Mouse (Mus musculus): ENCODE measurements around the gene Col11a2.
"Not testable (repeated sequence)": the region's sequence is repeated elsewhere in the genome, so short reads cannot be mapped to it uniquely, and the experiment has no call there.

Gene Col11a2

DNA sequence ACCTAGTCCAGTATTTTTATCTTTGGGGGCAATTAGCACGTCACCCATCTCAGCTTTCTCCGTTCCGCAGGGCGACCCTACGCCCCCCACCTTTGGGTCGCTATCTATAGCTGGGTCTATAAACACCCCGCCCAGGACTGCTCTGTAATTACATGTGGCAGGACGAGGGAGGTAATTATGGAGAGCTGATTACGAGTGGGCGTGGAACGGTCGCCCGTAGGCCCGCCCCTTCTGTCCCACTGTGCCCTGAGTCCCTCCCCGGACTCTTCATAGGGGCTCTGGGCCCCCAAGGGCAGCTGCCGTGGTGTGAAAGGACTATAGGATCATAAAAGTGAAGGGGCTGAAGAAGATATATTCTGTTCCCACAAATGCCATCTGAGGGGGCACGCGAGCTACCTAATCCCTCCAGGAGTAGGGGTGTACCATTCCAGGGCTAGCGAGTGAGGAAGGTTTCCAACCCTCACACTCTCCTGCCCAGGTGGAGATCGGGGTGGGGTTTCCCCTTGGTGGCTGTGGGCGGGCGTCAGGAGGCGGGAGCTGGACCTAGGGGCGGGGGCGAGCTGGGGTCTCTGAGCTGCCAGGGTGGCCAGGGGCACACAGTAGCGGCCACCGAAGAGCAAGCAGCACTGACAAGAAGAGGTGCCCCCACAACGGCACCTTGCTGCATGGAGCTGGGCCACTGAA lies at the start of gene Col11a2:
Gene Col11a2 (plus strand): TSS at position 560 of the 684 bp plus-strand sequence.
- no peak for DNase-seq (ENCODE audit: low spot score)

DNA sequence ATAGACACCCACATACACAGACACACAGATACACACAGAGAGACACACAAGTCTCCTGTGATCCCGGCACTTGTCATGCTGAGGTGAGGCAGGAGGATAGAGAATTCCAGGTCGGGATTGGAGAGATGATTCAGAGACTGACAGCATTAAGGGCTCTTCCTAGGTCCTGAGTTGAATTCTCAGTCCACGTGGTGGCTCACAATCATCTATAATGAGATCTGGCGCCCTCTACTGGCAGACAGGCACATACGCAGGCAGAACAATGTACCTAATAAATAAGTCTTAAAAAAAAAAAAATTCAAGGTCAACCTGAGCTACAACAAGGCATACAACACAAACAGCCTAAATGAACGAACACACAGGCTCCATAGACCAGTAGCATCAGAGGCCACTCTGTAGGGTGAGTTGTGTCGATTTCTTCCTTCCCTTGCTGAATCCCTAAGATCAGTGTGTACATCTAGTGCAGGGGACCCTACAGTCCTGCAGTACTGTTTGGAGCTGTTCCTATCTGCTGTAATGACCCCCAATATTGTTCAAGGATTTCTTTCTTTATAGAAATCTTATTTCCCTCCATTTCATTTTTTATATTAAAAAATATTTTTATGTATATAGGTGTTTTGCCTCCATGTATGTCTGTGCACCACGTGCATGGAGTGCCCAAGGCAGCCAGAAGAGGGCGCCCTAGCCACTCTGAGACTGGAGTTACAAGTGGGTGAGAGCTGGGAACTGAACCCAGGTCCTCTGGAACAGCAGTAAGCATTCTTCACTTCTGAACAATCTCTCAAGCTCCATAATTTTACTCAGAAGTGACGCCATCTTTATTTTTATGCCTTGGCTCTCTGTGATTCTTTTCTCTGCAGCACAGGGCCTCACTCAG lies 47.2 kb upstream of the Col11a2 start:
- DNase-seq (ENCODE audit: low spot score) = peak; percentile 38

DNA sequence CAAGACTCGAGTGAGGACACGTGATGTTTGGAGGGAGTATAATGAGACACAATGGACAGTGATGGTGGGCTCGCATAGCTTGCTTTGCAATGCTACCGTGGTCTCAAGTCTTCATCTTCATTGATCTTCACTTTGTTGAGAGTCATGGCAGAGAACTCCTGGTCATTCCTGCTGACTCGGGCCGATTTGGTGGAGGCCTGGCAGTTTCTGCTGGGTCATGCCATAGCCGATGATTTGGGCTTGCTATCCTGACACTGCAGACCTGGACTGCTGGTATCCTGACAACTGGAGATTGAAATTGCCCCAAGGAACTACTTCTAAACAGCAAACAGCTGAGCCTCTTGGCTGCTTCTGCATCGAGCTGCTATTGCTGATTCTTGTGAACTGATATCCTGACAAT lies 44.3 kb upstream of the Col11a2 start:
- DNase-seq (ENCODE audit: low spot score) = no peak

- DNase-seq (ENCODE audit: low spot score) = no peak
These were observed 43.6 kb upstream of the Col11a2 start for GRCm38 (mm10) chr17:33995651-33996050.

DNA sequence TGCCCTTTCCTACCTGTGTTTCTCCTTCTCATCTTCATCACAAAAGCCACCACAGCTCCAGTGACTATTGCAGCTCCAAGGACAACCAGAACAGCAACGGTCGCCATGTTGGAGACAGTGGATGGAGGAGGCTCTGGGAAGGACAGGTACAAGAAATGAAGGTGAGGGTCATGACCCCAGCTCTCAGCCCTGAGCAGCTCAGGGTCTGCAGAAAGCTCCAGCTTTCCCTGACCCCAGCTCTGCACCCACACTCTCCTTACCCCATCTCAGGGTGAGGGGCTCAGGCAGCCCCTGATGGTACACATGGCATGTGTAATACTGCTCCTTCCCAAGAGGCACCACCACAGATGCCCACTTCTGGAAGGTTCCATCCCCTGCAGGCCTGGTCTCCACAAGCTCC lies 42.2 kb upstream of the Col11a2 start:
- not testable (repeated sequence) for DNase-seq (ENCODE audit: low spot score)

- not testable (repeated sequence) for DNase-seq (ENCODE audit: low spot score)
These were observed 40.5 kb upstream of the Col11a2 start for GRCm38 (mm10) chr17:33998697-33999096.

DNA sequence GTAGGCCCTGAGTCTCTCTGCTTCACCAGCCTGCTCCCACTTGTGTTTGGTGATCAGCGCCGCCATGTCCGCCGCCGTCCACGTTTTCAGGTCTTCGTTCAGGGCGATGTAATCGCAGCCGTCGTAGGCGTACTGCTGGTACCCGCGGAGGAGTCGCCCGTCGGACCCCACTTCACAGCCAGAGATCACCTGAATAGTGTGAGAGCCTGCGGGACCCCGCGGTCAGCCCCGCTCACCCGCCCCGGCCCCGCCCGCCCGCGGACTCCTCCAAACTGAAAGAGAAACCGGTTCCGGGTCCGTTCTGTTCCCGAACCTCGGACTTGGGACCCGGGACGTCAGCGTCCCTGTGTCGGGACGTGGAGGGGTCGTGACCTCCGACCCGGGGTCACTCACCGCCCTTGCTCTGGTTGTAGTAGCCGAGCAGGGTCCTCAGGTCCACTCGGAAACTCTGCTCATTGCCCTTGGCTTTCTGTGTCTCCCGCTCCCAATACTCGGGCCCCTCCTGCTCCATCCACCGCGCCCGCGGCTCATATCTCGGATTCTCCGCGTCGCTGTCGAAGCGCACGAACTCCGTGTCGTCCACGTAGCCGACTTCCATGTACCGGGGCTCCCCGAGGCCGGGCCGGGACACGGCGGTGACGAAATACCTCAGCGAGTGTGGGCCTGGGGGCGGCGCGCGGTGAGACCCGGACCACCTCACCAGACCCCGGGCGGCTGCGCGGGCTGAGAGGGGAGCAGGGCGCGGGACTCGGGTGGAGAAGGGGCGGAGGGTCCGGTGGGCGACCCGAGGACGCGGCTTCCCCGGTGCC lies 39.7 kb upstream of the Col11a2 start:
- DNase-seq (ENCODE audit: low spot score) = no peak

GRCm38 (mm10) chr17:34000150-34000537 lies 39.1 kb upstream of the Col11a2 start, which contains the start of gene H2-K1:
TSS of gene H2-K1 (minus strand) at chr17:34000347.
- peak; percentile 86 for DNase-seq (ENCODE audit: low spot score)

- DNase-seq (ENCODE audit: low spot score) = not testable (repeated sequence)
These were observed 38.4 kb upstream of the Col11a2 start for GRCm38 (mm10) chr17:34000796-34001195.

- no peak for DNase-seq (ENCODE audit: low spot score)
These were observed 35.8 kb upstream of the Col11a2 start for GRCm38 (mm10) chr17:34003426-34003825.

DNA sequence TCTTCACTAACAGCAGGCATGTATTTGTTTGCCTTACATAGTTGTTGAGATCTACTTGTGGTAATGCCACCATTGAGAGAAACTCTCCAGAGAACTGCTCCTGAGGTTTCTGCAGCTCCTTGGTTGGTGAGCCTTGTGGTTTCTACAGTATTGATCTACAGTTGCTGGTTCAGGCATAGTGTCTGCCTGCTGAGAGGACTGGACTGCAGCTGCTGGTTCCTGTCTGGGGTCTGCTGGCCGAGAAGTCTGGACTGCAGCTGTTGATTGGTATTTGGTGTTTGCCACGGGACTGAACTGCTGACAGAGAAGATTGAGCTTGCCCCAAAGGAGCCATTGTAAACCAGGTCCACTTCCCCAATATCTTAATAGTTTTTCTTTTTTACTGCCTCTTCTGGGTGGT lies 32.7 kb upstream of the Col11a2 start:
- DNase-seq (ENCODE audit: low spot score) = no peak

DNA sequence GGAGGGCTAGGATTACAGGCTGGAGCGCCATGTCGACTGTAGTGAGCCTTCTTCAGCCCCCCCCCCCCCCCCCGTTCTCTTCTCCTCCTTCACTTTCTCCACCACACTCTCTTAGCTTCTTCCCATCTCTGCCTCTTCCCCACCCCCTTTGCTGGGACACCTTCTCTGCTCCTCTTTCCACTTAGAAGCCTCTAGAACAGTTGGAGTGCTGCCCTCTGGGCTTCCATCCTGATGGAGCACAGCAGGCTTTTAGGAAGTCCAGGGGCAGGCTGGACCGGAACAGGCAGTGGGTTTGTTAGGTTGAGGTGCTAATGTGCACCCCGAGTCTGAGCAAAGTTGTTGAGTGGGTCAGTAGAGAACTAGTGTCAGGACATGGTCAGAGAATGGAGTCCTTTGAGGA lies 29.1 kb upstream of the Col11a2 start:
- no peak for DNase-seq (ENCODE audit: low spot score)

- no peak for DNase-seq (ENCODE audit: low spot score)
These were observed 25.8 kb upstream of the Col11a2 start for GRCm38 (mm10) chr17:34013436-34013835.

DNA sequence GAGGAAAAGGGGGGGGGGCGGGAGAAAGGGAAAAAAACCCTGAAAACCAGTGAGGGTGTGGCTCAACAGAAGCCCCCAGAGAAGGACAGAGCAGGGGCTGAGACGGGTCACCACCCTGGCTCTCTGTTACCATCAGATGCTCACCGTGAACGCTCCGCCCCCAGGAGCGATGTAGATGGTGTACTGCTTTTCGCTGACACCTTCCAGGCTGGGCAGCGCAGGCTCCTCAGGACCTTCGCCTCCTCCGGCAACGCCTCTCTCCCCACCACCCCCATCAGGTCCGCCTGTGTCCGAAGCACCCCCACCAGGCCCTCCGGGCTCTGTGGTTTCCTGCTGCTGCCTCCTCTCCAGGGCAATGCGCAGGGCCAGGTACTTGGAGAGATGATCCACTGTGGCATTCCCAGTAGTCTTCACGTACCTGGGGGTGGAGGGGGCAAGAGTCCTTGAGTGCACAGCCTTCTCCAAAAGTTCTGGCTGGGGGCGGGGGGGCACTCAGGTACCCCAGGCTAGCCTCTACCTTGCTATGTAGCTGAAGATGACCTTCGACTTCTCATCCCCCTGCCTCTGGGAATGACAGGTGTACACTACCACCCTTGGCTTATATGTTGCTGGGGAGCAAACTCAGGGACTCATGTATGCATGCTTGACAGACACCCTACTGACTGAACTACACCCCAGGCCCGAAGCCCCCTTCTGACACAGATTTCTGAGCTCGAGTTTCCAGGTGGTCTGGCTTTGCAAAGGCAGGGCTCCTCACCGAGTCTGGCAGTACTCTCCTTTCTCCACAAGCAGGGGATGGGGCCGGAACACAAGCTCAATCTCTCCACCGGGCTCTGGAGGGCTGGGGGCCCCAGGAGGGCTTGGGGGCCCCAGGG lies 17.5 kb upstream of the Col11a2 start:
- DNase-seq (ENCODE audit: low spot score) = no peak

DNA sequence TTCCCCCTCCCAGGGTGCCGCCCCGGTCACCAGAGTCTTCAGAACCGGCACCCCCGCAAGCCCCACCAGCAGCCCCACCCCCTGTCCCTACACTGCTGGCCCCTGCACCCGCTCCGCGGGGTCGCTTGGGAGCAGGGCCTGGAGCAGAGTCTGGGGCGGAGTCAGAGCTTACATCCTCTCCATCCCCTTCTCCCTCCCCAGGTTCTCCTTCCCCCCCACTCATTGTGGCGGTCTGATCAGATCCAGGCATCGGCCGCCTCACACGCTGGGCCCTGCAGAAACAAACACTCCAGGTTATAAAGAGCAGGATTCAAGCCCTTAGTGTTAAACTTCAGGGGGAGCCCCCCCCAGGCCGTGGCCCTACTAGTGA lies 16.8 kb upstream of the Col11a2 start:
- DNase-seq (ENCODE audit: low spot score) = no peak

DNA sequence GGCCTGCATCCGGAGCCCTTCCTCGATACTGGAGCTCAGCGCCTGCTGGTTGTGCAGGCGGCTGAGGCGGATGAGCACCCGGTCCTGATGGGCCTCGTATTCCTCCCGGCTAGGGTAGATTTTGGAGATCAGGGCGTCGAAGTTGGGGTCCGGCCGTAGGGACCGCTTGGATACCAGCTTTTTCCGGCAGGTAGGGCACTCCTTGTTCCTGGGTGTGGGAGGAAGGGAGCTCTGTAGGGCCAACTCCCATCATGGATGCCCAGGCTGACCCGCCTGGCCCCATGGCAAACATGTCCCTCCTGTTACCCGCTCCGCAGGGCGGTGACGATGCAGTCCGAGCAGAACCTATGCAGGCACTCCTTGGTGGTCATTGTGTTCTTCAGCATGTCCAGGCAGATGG lies 16.2 kb upstream of the Col11a2 start:
- no peak for DNase-seq (ENCODE audit: low spot score)

- DNase-seq (ENCODE audit: low spot score) = no peak
These were observed 15.6 kb upstream of the Col11a2 start for GRCm38 (mm10) chr17:34023678-34024077.

GRCm38 (mm10) chr17:34024317-34024821 lies 14.9 kb upstream of the Col11a2 start, which contains the start of gene Ring1:
TSS of gene Ring1 (minus strand) at chr17:34024680.
- peak; percentile 81 for DNase-seq (ENCODE audit: low spot score)

- no peak for DNase-seq (ENCODE audit: low spot score)
These were observed 14.1 kb upstream of the Col11a2 start for GRCm38 (mm10) chr17:34024861-34025755.

DNA sequence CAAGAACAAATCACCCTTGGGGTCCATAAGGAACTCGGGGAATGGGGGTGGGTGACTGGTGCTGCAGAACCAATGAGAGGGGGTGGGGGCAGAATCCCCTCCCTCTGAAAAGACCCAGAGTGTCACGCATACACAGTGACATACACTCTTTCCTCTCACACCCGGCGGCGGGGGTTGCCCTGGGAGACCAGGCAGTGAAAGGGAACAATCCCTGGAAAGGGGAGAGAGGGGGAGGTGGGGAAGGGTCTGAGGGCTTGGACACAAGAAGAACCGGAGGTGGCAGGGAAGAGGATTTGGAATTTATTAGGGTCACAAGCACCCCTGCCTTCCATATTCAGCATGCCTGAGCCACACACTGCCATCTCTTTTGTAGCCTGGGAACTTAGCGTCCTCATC lies 13.5 kb upstream of the Col11a2 start:
- DNase-seq (ENCODE audit: low spot score) = no peak

Measured in ovary, postnatal 14 days (tissue).